Mouse (Mus musculus) liver, postnatal 0 days (tissue): ENCODE data around the gene Sall1.

Experiments used
- CTCF ChIP-seq: sonication (generic); IDR thresholded peaks from 2 replicates; pipeline ENCODE4 v1.5.1; 2016; ENCODE audit warnings: antibody characterized with exemption, low read depth
- EP300 ChIP-seq: IDR thresholded peaks from 2 replicates; pipeline ENCODE4 v1.6.1; 2016; ENCODE audit warnings: antibody characterized with exemption, low read depth, mild to moderate bottlenecking

DNA sequence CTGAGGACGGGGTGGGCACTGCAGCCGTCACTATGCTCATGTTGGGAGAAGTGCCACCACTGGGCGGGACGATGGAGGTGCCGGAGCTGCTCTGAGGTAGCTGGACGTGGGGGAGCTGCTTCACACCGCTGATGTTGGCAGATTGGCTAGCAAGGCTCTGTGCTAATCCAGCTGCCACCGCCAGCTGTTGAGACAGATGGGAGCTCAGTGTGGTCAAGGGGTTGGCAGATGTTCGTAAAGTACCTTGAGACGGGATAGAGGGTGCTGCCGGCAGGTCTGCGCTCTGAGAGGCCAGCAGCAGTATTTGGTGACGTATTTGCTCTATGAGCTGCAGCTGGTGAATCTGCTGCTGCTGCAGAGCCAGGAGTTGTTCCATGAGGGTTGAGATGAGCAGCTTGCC, 11.6 kb downstream of the Sall1 start:
- TF ChIP-seq CTCF (no peak), EP300 (no peak)
